Mouse (Mus musculus): ENCODE measurements around the gene Col4a2. TPM values are rescaled to one million over a fixed set of nuclear protein-coding genes. Genes with fewer than 3 reads are reported as not detected.
A peak's percentile ranks its signal among the peaks of the same experiment; 100 is the strongest.

Col4a2 gene
- polyA plus RNA-seq, 1 experiment from 2014 or later, result 189 TPM

- H3K36me3 ChIP-seq (ENCODE audit: insufficient read depth, low read length), result peaks cover 3% of the 10 kb centered on the region; the same call in 1 of the 2 replicates
- WGBS, result 44% methylated on average over 18 of the region's 18 CpGs
- H3K9me3 ChIP-seq (ENCODE audit: low read length), result no peaks in the 10 kb centered on the region
- H3K27ac ChIP-seq (ENCODE audit: low read length), result peak overlapping the region; percentile 57; the same call in 1 of the 2 replicates
- peak; percentile 72 for DNase-seq (ENCODE audit: low spot score)
- peak; percentile 27 for ATAC-seq
- H3K27me3 ChIP-seq (replicated peaks; ENCODE audit: insufficient read depth, low read length), result no peaks in the 10 kb centered on the region
- peaks cover 20% of the 10 kb centered on the region for H3K4me1 ChIP-seq (ENCODE audit: insufficient read depth, low read depth, low read length)
- TF ChIP-seq EP300 (IDR thresholded peaks at IDR 0.05) (no peak), CTCF (IDR thresholded peaks at IDR 0.05) (no peak)
- 0 out of 2 replicates have a peak overlapping the region, but pooled peaks have one; percentile 5 for H3K4me2 ChIP-seq (replicated peaks; ENCODE audit: low read depth, low read length)
- H3K4me3 ChIP-seq (ENCODE audit: low read depth, low read length), result no peak overlapping the region
- no peak overlapping the region for H3K9ac ChIP-seq (replicated peaks; ENCODE audit: low read depth)
Observed at GRCm38 (mm10) chr8:11375749-11376438, 63.3 kb downstream of the Col4a2 start.

GRCm38 (mm10) chr8:11377391-11378210 is 65.0 kb downstream of the Col4a2 start:
- DNase-seq (ENCODE audit: low spot score) (no peak), ATAC-seq (peak; percentile 23)
- Histone ChIP-seq H3K9ac (replicated peaks; ENCODE audit: low read depth) (no peak overlapping the region), H3K36me3 (ENCODE audit: insufficient read depth, low read length) (peaks cover 3% of the 10 kb centered on the region; the same call in 1 of the 2 replicates), H3K27me3 (replicated peaks; ENCODE audit: insufficient read depth, low read length) (no peaks in the 10 kb centered on the region), H3K4me3 (ENCODE audit: low read depth, low read length) (no peak overlapping the region), H3K9me3 (ENCODE audit: low read length) (no peaks in the 10 kb centered on the region), H3K4me2 (replicated peaks; ENCODE audit: low read depth, low read length) (no peak overlapping the region), H3K4me1 (ENCODE audit: insufficient read depth, low read depth, low read length) (peaks cover 32% of the 10 kb centered on the region; the same call in 1 of the 2 replicates), H3K27ac (ENCODE audit: low read length) (peak overlapping the region; percentile 43; the same call in 1 of the 2 replicates)
- 71% methylated on average over 16 of the region's 16 CpGs for WGBS
- TF ChIP-seq EP300 (IDR thresholded peaks at IDR 0.05) (no peak), CTCF (IDR thresholded peaks at IDR 0.05) (peak; percentile 23)

GRCm38 (mm10) chr8:11379590-11379989 is 67.0 kb downstream of the Col4a2 start:
- ATAC-seq, result no peak
- peaks cover 3% of the 10 kb centered on the region; the same call in 1 of the 2 replicates for H3K36me3 ChIP-seq (ENCODE audit: insufficient read depth, low read length)
- TF ChIP-seq CTCF (IDR thresholded peaks at IDR 0.05) (no peak), EP300 (IDR thresholded peaks at IDR 0.05) (no peak)
- 59% methylated on average over 7 of the region's 7 CpGs for WGBS
- H3K4me3 ChIP-seq (ENCODE audit: low read depth, low read length), result no peak overlapping the region
- H3K27me3 ChIP-seq (replicated peaks; ENCODE audit: insufficient read depth, low read length), result no peaks in the 10 kb centered on the region
- no peak overlapping the region for H3K4me2 ChIP-seq (replicated peaks; ENCODE audit: low read depth, low read length)
- no peak overlapping the region for H3K27ac ChIP-seq (ENCODE audit: low read length)
- H3K9ac ChIP-seq (replicated peaks; ENCODE audit: low read depth), result no peak overlapping the region
- DNase-seq (ENCODE audit: low spot score), result no peak
- H3K9me3 ChIP-seq (ENCODE audit: low read length), result no peaks in the 10 kb centered on the region
- H3K4me1 ChIP-seq (ENCODE audit: insufficient read depth, low read depth, low read length), result peaks cover 40% of the 10 kb centered on the region

GRCm38 (mm10) chr8:11381544-11381943 is 68.9 kb downstream of the Col4a2 start:
- 82% methylated on average over 7 of the region's 7 CpGs for WGBS
- no peak for ATAC-seq
- no peaks in the 10 kb centered on the region for H3K27me3 ChIP-seq (replicated peaks; ENCODE audit: insufficient read depth, low read length)
- H3K9me3 ChIP-seq (ENCODE audit: low read length), result no peaks in the 10 kb centered on the region
- peaks cover 39% of the 10 kb centered on the region for H3K4me1 ChIP-seq (ENCODE audit: insufficient read depth, low read depth, low read length)
- no peak for DNase-seq (ENCODE audit: low spot score)
- H3K4me2 ChIP-seq (replicated peaks; ENCODE audit: low read depth, low read length), result no peak overlapping the region
- peaks cover 3% of the 10 kb centered on the region; the same call in 1 of the 2 replicates for H3K36me3 ChIP-seq (ENCODE audit: insufficient read depth, low read length)
- peak overlapping the region; percentile 85 for H3K27ac ChIP-seq (ENCODE audit: low read length)
- H3K9ac ChIP-seq (replicated peaks; ENCODE audit: low read depth), result no peak overlapping the region
- no peak overlapping the region for H3K4me3 ChIP-seq (ENCODE audit: low read depth, low read length)
- no peak for TF ChIP-seq EP300 (IDR thresholded peaks at IDR 0.05)
- TF ChIP-seq CTCF (IDR thresholded peaks at IDR 0.05), result no peak

- DNase-seq (ENCODE audit: low spot score), result peak; percentile 69
- H3K4me1 ChIP-seq (ENCODE audit: insufficient read depth, low read depth, low read length), result peaks cover 37% of the 10 kb centered on the region
Observed at GRCm38 (mm10) chr8:11382059-11382810, 69.6 kb downstream of the Col4a2 start.

More at GRCm38 (mm10) chr8:11382059-11382810, 69.6 kb downstream of the Col4a2 start:
- TF ChIP-seq EP300 (IDR thresholded peaks at IDR 0.05) (peak; percentile 93), CTCF (IDR thresholded peaks at IDR 0.05) (no peak)
- WGBS, result 34% methylated on average over 19 of the region's 19 CpGs
- peak; percentile 62 for ATAC-seq
- no peaks in the 10 kb centered on the region for H3K27me3 ChIP-seq (replicated peaks; ENCODE audit: insufficient read depth, low read length)
- no peaks in the 10 kb centered on the region for H3K9me3 ChIP-seq (ENCODE audit: low read length)
- H3K4me2 ChIP-seq (replicated peaks; ENCODE audit: low read depth, low read length), result no peak overlapping the region
- H3K27ac ChIP-seq (ENCODE audit: low read length), result peak overlapping the region; percentile 85
- H3K36me3 ChIP-seq (ENCODE audit: insufficient read depth, low read length), result peaks cover 3% of the 10 kb centered on the region; the same call in 1 of the 2 replicates
- no peak overlapping the region for H3K4me3 ChIP-seq (ENCODE audit: low read depth, low read length)
- H3K9ac ChIP-seq (replicated peaks; ENCODE audit: low read depth), result no peak overlapping the region
